Mouse (Mus musculus) MEL (cell line): Measurements from ENCODE around the gene Abca12. TPM values are rescaled to one million over a fixed set of nuclear protein-coding genes. Genes with fewer than 3 reads are reported as not detected.

Experiments
- DNase-seq: peaks from one replicate; pipeline ENCODE4 v3.0.0; 2011; ENCODE audit warnings: low read depth, low spot score
- H3K27ac ChIP-seq: 2 replicates; pipeline ENCODE4 v1.5.1; 2012; ENCODE audit warnings: low read depth, mild to moderate bottlenecking, control low read depth, low read length, moderate library complexity; ENCODE audit not compliant: control insufficient read depth
- H3K27me3 ChIP-seq, 2 experiments: fragments of 150-350 bp in 1 of 2; sonication (generic) in 1 of 2; 2 replicates each; pipeline ENCODE4 v1.6.1; 2012; ENCODE audit warnings: low read length in 2 of 2, mild to moderate bottlenecking in 2 of 2, improper control_type of control experiment in 1 of 2, moderate library complexity in 1 of 2; ENCODE audit not compliant: insufficient read depth in 2 of 2, control insufficient read depth in 1 of 2
- H3K36me3 ChIP-seq, 2 experiments: 2 replicates each; pipeline ENCODE4 v1.6.1; 2012 to 2014; ENCODE audit warnings: low read length in 2 of 2, improper control_type of control experiment in 1 of 2, inconsistent platforms in 1 of 2, mild to moderate bottlenecking in 1 of 2; ENCODE audit not compliant: insufficient read depth in 2 of 2, control insufficient read depth in 1 of 2
- H3K4me1 ChIP-seq, 2 experiments: fragments of 150-350 bp in 1 of 2; sonication (generic) in 1 of 2; 2 replicates each; pipeline ENCODE4 v1.6.1; 2012; ENCODE audit warnings: low read length in 2 of 2, improper control_type of control experiment in 1 of 2, mild to moderate bottlenecking in 1 of 2; ENCODE audit not compliant: insufficient read depth in 2 of 2, control insufficient read depth in 1 of 2
- H3K4me3 ChIP-seq, 2 experiments: fragments of 150-350 bp in 1 of 2; sonication (generic) in 1 of 2; 2 replicates each; pipeline ENCODE4 v1.5.1; 2012; ENCODE audit warnings: low read depth in 2 of 2, low read length in 2 of 2, mild to moderate bottlenecking in 2 of 2, moderate library complexity in 2 of 2, control low read depth in 1 of 2, improper control_type of control experiment in 1 of 2; ENCODE audit not compliant: control insufficient read depth in 1 of 2, insufficient read depth in 1 of 2
- H3K79me2 ChIP-seq: 2 replicates; pipeline ENCODE4 v1.6.1; 2012; ENCODE audit warnings: mild to moderate bottlenecking, low read length, moderate library complexity; ENCODE audit not compliant: control insufficient read depth, poor library complexity, insufficient read depth
- H3K9ac ChIP-seq: 2 replicates; pipeline ENCODE4 v1.6.1; 2012; ENCODE audit warnings: low read depth, mild to moderate bottlenecking, control low read depth, low read length, moderate library complexity; ENCODE audit not compliant: control insufficient read depth, poor library complexity, severe bottlenecking
- H3K9me3 ChIP-seq: fragments of 150-350 bp; sonication (generic); replicated peaks from 2 replicates; pipeline ENCODE4 v1.6.1; 2012; ENCODE audit warnings: mild to moderate bottlenecking, low read length, improper control_type of control experiment, moderate library complexity; ENCODE audit not compliant: insufficient read depth
- BHLHE40 ChIP-seq: IDR thresholded peaks from 2 replicates; pipeline ENCODE4 v1.6.1; 2012; ENCODE audit warnings: low read depth, mild to moderate bottlenecking, inconsistent platforms, low read length, improper control_type of control experiment, borderline replicate concordance
- CHD2 ChIP-seq: IDR thresholded peaks from 2 replicates; pipeline ENCODE4 v1.6.1; 2011; ENCODE audit warnings: low read length, improper control_type of control experiment
- CTCF ChIP-seq, 3 experiments: IDR thresholded peaks in 2 of 3; conservative IDR thresholded peaks in 1 of 3; 2 replicates each; pipeline ENCODE4 v1.5.1; 2011 to 2012; ENCODE audit warnings: low read length in 3 of 3, low read depth in 2 of 3, mild to moderate bottlenecking in 2 of 3, improper control_type of control experiment in 1 of 3, inconsistent platforms in 1 of 3, mixed read lengths in 1 of 3, moderate library complexity in 1 of 3; ENCODE audit not compliant: control insufficient read depth in 1 of 3, insufficient read depth in 1 of 3, poor library complexity in 1 of 3, severe bottlenecking in 1 of 3
- ELF1 ChIP-seq: IDR thresholded peaks from 2 replicates; pipeline ENCODE4 v1.6.1; 2014; ENCODE audit warnings: low read depth, mild to moderate bottlenecking, inconsistent platforms, low read length, improper control_type of control experiment, moderate library complexity
- ETS1 ChIP-seq: IDR thresholded peaks from 2 replicates; pipeline ENCODE4 v1.6.1; 2012; ENCODE audit warnings: low read depth, mild to moderate bottlenecking, inconsistent platforms, low read length, improper control_type of control experiment, moderate library complexity
- GABPA ChIP-seq: IDR thresholded peaks from 2 replicates; pipeline ENCODE4 v1.6.1; 2012; ENCODE audit warnings: low read depth, mild to moderate bottlenecking, inconsistent platforms, low read length, improper control_type of control experiment, moderate library complexity
- GATA1 ChIP-seq: IDR thresholded peaks from 2 replicates; pipeline ENCODE4 v1.6.1; 2011; ENCODE audit warnings: low read depth, low read length, improper control_type of control experiment
- HCFC1 ChIP-seq: IDR thresholded peaks from 2 replicates; pipeline ENCODE4 v1.6.1; 2012; ENCODE audit warnings: low read depth, mild to moderate bottlenecking, inconsistent platforms, low read length, improper control_type of control experiment, moderate library complexity
- KAT2A ChIP-seq: conservative IDR thresholded peaks from 2 replicates; pipeline ENCODE4 v1.6.1; 2012; ENCODE audit warnings: low read depth, low read length, improper control_type of control experiment, inconsistent platforms
- MAZ ChIP-seq: IDR thresholded peaks from 2 replicates; pipeline ENCODE4 v1.6.1; 2012; ENCODE audit warnings: low read depth, mild to moderate bottlenecking, inconsistent platforms, low read length, improper control_type of control experiment
- MEF2A ChIP-seq: IDR thresholded peaks from 2 replicates; pipeline ENCODE4 v1.6.1; 2014; ENCODE audit warnings: low read depth, mild to moderate bottlenecking, inconsistent platforms, low read length, improper control_type of control experiment; ENCODE audit not compliant: poor library complexity, insufficient replicate concordance, severe bottlenecking; ENCODE audit errors: extremely low read depth
- MXI1 ChIP-seq: IDR thresholded peaks from 2 replicates; pipeline ENCODE4 v1.6.1; 2011; ENCODE audit warnings: mild to moderate bottlenecking, low read depth, low read length, improper control_type of control experiment
- MYB ChIP-seq: IDR thresholded peaks from 2 replicates; pipeline ENCODE4 v1.6.1; 2011; ENCODE audit warnings: mild to moderate bottlenecking, low read depth, low read length, improper control_type of control experiment
- MYC ChIP-seq: IDR thresholded peaks from 2 replicates; pipeline ENCODE4 v1.6.1; 2011; ENCODE audit warnings: low read depth, mild to moderate bottlenecking, low read length, improper control_type of control experiment, moderate library complexity
- NRF1 ChIP-seq: IDR thresholded peaks from 2 replicates; pipeline ENCODE4 v1.6.1; 2014; ENCODE audit warnings: low read depth, mild to moderate bottlenecking, inconsistent platforms, low read length, improper control_type of control experiment, moderate library complexity; ENCODE audit not compliant: poor library complexity, insufficient read depth, severe bottlenecking
- POLR2A ChIP-seq, 2 experiments: IDR thresholded peaks; 2 replicates each; pipeline ENCODE4 v1.6.1; 2011 to 2012; ENCODE audit warnings: low read length in 2 of 2, mild to moderate bottlenecking in 2 of 2, control low read depth in 1 of 2, improper control_type of control experiment in 1 of 2, low read depth in 1 of 2, moderate library complexity in 1 of 2; ENCODE audit not compliant: control insufficient read depth in 1 of 2, insufficient read depth in 1 of 2, poor library complexity in 1 of 2
- RCOR1 ChIP-seq: IDR thresholded peaks from 2 replicates; pipeline ENCODE4 v1.6.1; 2012; ENCODE audit warnings: low read depth, mild to moderate bottlenecking, inconsistent platforms, low read length, improper control_type of control experiment
- SMC3 ChIP-seq: IDR thresholded peaks from 2 replicates; pipeline ENCODE4 v1.6.1; 2011; ENCODE audit warnings: low read depth, low read length, improper control_type of control experiment
- USF1 ChIP-seq: IDR thresholded peaks from 2 replicates; pipeline ENCODE4 v1.6.1; 2014; ENCODE audit warnings: low read depth, mild to moderate bottlenecking, inconsistent platforms, low read length, improper control_type of control experiment, moderate library complexity
- USF2 ChIP-seq, 2 experiments: IDR thresholded peaks; 2 replicates each; pipeline ENCODE4 v1.6.1; 2011 to 2012; ENCODE audit warnings: improper control_type of control experiment in 2 of 2, low read length in 2 of 2, borderline replicate concordance in 1 of 2, inconsistent platforms in 1 of 2, low read depth in 1 of 2, mild to moderate bottlenecking in 1 of 2; ENCODE audit not compliant: insufficient read depth in 1 of 2
- ZC3H11A ChIP-seq: IDR thresholded peaks from 2 replicates; pipeline ENCODE4 v1.6.1; 2012; ENCODE audit warnings: low read depth, mild to moderate bottlenecking, inconsistent platforms, low read length, improper control_type of control experiment
- ZKSCAN1 ChIP-seq: IDR thresholded peaks from 2 replicates; pipeline ENCODE4 v1.6.1; 2012; ENCODE audit warnings: low read depth, mild to moderate bottlenecking, inconsistent platforms, low read length, improper control_type of control experiment, moderate library complexity
- ZNF384 ChIP-seq: IDR thresholded peaks from 2 replicates; pipeline ENCODE4 v1.6.1; 2012; ENCODE audit warnings: low read depth, mild to moderate bottlenecking, inconsistent platforms, low read length, improper control_type of control experiment
- polyA plus RNA-seq, 2 experiments: library from polyadenylated mRNA; stranded (reverse) in 1 of 2; unstranded in 1 of 2; fragments of >175 nt in 1 of 2; fragments of >200 nt in 1 of 2; gene quantifications; 2 replicates each; pipeline versions ENCODE4 v1.2.1 to v1.2.4; 2012; ENCODE audit warnings: low replicate concordance in 2 of 2, low read depth in 1 of 2; ENCODE audit not compliant: insufficient read length in 2 of 2, insufficient read depth in 1 of 2, missing spikeins in 1 of 2
- total RNA-seq: library from RNA; depleted of rRNA; stranded (reverse); fragments of 300-350 nt; gene quantifications from 2 replicates; pipeline ENCODE4 v1.2.3, GENCODE M21; 2012

The Abca12 gene
- total and polyA plus RNA-seq, 3 experiments = not detected

DNA sequence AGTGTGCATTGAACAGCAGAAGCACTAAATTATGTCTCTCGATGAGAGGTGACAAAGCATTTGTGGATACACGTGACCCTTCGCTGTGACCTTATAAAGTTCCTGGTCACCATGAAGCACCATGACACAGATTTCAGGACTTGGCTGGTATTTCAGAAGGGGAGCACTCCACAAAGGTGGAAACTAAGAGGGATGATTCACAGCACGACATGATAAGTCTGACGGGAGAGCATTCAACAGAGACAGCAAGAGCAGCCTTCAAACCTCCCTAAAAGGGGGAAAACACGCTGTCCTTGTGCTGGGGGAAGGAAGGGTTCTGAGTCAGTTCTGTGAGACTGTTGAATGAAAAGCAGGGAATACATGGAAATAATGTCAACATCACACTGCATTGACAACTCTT is 218.5 kb downstream of the Abca12 start:
- H3K36me3 ChIP-seq = no peaks in the 10 kb centered on the region
- DNase-seq = no peak
- no peak overlapping the region for H3K27ac ChIP-seq
- no peaks in the 10 kb centered on the region for H3K9me3 ChIP-seq
- no peaks in the 10 kb centered on the region for H3K27me3 ChIP-seq
- H3K79me2 ChIP-seq = no peaks in the 10 kb centered on the region
- no peaks in the 10 kb centered on the region for H3K4me1 ChIP-seq
- no peak for TF ChIP-seq ETS1
- H3K9ac ChIP-seq = no peak overlapping the region
- no peak overlapping the region for H3K4me3 ChIP-seq

- Histone ChIP-seq H3K9me3 (no peaks in the 10 kb centered on the region), H3K27ac (no peak overlapping the region), H3K4me3 (no peak overlapping the region), H3K27me3 (no peaks in the 10 kb centered on the region), H3K4me1 (no peaks in the 10 kb centered on the region), H3K79me2 (no peaks in the 10 kb centered on the region), H3K9ac (no peak overlapping the region), H3K36me3 (no peaks in the 10 kb centered on the region)
- no peak for DNase-seq
- TF ChIP-seq ZC3H11A = no peak
- TF ChIP-seq HCFC1 = no peak
- no peak for TF ChIP-seq MAZ
- no peak for TF ChIP-seq MYB
- TF ChIP-seq POLR2A (IDR thresholded peaks at IDR 0.05; ENCODE audit: control insufficient read depth in 1 of 2, insufficient read depth in 1 of 2, low read depth in 1 of 2, low read length in 2 of 2, poor library complexity in 1 of 2) = no peak
- no peak for TF ChIP-seq USF2 (IDR thresholded peaks at IDR 0.05; ENCODE audit: borderline replicate concordance in 1 of 2, insufficient read depth in 1 of 2, low read depth in 1 of 2, low read length in 2 of 2)
- TF ChIP-seq ZNF384 = no peak
- TF ChIP-seq GATA1 = no peak
- no peak for TF ChIP-seq SMC3
- TF ChIP-seq ELF1 = no peak
- TF ChIP-seq USF1 = no peak
- no peak for TF ChIP-seq ZKSCAN1
- TF ChIP-seq CHD2 = no peak
- no peak for TF ChIP-seq NRF1
- no peak for TF ChIP-seq MYC
Observed at GRCm38 (mm10) chr1:71195333-71195732, 219.4 kb downstream of the Abca12 start.

GRCm38 (mm10) chr1:71193931-71194330 is 220.8 kb downstream of the Abca12 start:
- Histone ChIP-seq H3K36me3 (no peaks in the 10 kb centered on the region), H3K9ac (no peak overlapping the region), H3K4me3 (no peak overlapping the region), H3K27ac (no peak overlapping the region), H3K9me3 (no peaks in the 10 kb centered on the region), H3K27me3 (no peaks in the 10 kb centered on the region), H3K79me2 (no peaks in the 10 kb centered on the region), H3K4me1 (no peaks in the 10 kb centered on the region)
- no peak for TF ChIP-seq MEF2A
- no peak for TF ChIP-seq CTCF (IDR thresholded peaks at IDR 0.05 in 2 of 3, conservative IDR thresholded peaks at IDR 0.05 in 1 of 3; ENCODE audit: control insufficient read depth in 1 of 3, insufficient read depth in 1 of 3, low read depth in 2 of 3, low read length in 3 of 3, poor library complexity in 1 of 3, severe bottlenecking in 1 of 3)
- no peak for TF ChIP-seq GABPA
- TF ChIP-seq NRF1 = no peak
- no peak for TF ChIP-seq KAT2A
- no peak for TF ChIP-seq BHLHE40
- no peak for TF ChIP-seq MXI1
- no peak for TF ChIP-seq RCOR1
- DNase-seq = no peak
